Mouse (Mus musculus) myocyte (in vitro differentiated cells): Measurements from ENCODE around the gene Col5a2. TPM values are rescaled to one million over a fixed set of nuclear protein-coding genes. Genes with fewer than 3 reads are reported as not detected.

Experiments
- H3K27me3 ChIP-seq: one replicate; pipeline ENCODE4 v1.6.1; 2011; ENCODE audit not compliant: control insufficient read depth, insufficient read depth, insufficient read length
- H3K36me3 ChIP-seq: one replicate; pipeline ENCODE4 v1.6.1; 2011; ENCODE audit not compliant: control insufficient read depth, insufficient read depth
- H3K4me2 ChIP-seq: one replicate; pipeline ENCODE4 v1.6.1; 2011; ENCODE audit warnings: low read depth, control low read depth
- H3K4me3 ChIP-seq: one replicate; pipeline ENCODE4 v1.5.1; 2011; ENCODE audit warnings: mild to moderate bottlenecking, control low read depth, moderate library complexity
- H3K79me2 ChIP-seq: one replicate; pipeline ENCODE4 v1.6.1; 2011; ENCODE audit not compliant: control insufficient read depth, insufficient read depth
- H3ac ChIP-seq: one replicate; pipeline ENCODE4 v1.6.1; 2011; ENCODE audit not compliant: control insufficient read depth, insufficient read length
- CEBPB ChIP-seq: IDR thresholded peaks from 2 replicates; pipeline ENCODE4 v1.6.1; 2011; ENCODE audit warnings: mild to moderate bottlenecking, moderate library complexity; ENCODE audit not compliant: poor library complexity, insufficient read depth, severe bottlenecking
- E2F4 ChIP-seq: IDR thresholded peaks from one replicate; pipeline ENCODE4 v1.6.1; 2011; ENCODE audit warnings: mild to moderate bottlenecking, control low read depth, moderate library complexity; ENCODE audit not compliant: insufficient read depth
- MAX ChIP-seq: IDR thresholded peaks from one replicate; pipeline ENCODE4 v1.6.1; 2011; ENCODE audit warnings: low read depth, mild to moderate bottlenecking, control low read depth
- MYOD1 ChIP-seq, 3 experiments: IDR thresholded peaks; one replicate each; pipeline ENCODE4 v1.6.1; 2011; ENCODE audit warnings: control low read depth in 2 of 3, low read depth in 2 of 3, mild to moderate bottlenecking in 2 of 3, moderate library complexity in 1 of 3; ENCODE audit not compliant: insufficient read length in 2 of 3, control insufficient read depth in 1 of 3
- MYOG ChIP-seq, 3 experiments: IDR thresholded peaks; one replicate each; pipeline ENCODE4 v1.6.1; 2011; ENCODE audit warnings: control low read depth in 2 of 3, low read depth in 2 of 3, mild to moderate bottlenecking in 2 of 3; ENCODE audit not compliant: insufficient read length in 2 of 3, control insufficient read depth in 1 of 3, insufficient read depth in 1 of 3
- POLR2A ChIP-seq: IDR thresholded peaks from one replicate; pipeline ENCODE4 v1.6.1; 2011; ENCODE audit warnings: low read depth, mild to moderate bottlenecking, control low read depth, moderate library complexity; ENCODE audit not compliant: insufficient read length
- POLR2AphosphoS2 ChIP-seq: IDR thresholded peaks from one replicate; pipeline ENCODE4 v1.6.1; 2011; ENCODE audit warnings: low read depth, control low read depth; ENCODE audit not compliant: insufficient read length
- REST ChIP-seq: IDR thresholded peaks from one replicate; pipeline ENCODE4 v1.6.1; 2011; ENCODE audit warnings: mild to moderate bottlenecking, control low read depth, moderate library complexity; ENCODE audit not compliant: insufficient read depth, insufficient read length
- SRF ChIP-seq: IDR thresholded peaks from one replicate; pipeline ENCODE4 v1.6.1; 2011; ENCODE audit warnings: low read depth; ENCODE audit not compliant: control insufficient read depth, insufficient read length
- TCF12 ChIP-seq: IDR thresholded peaks from one replicate; pipeline ENCODE4 v1.6.1; 2011; ENCODE audit warnings: mild to moderate bottlenecking, control low read depth; ENCODE audit not compliant: poor library complexity, insufficient read depth, severe bottlenecking
- TCF3 ChIP-seq: IDR thresholded peaks from one replicate; pipeline ENCODE4 v1.6.1; 2011; ENCODE audit warnings: low read depth, control low read depth; ENCODE audit not compliant: insufficient read length
- USF1 ChIP-seq: IDR thresholded peaks from one replicate; pipeline ENCODE4 v1.6.1; 2011; ENCODE audit warnings: low read depth, mild to moderate bottlenecking, control low read depth, moderate library complexity
- polyA plus RNA-seq: library from polyadenylated mRNA; unstranded; fragments of >200 nt; fragmentation: generic; extraction: Trizol; gene quantifications from one replicate; pipeline ENCODE4 v1.2.1, GENCODE M21; 2012; ENCODE audit warnings: missing spikeins

Col5a2 gene
- polyA plus RNA-seq, 1 experiment: 115 TPM

DNA sequence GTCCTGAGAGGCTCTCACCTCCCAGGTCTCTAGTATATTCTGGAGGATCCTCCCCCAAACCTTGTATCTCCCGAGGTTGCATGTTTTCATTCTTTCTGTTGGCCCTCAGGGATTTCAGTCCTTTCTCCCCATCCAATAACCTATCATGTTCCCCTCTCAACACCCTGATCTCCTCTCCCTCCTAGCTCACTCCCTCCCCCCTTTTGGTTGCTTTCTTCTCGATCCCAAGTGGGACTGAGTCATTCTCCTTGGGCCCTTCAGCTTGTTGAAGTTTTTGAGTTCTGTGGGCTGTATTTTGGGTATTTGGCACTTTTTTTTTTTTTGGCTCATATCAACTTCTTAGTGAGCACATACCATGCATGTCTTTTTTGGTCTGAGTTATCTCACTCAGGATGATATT lies 143.9 kb downstream of the Col5a2 start:
- Histone ChIP-seq H3K36me3 (no peaks in the 10 kb centered on the region), H3K79me2 (no peaks in the 10 kb centered on the region), H3ac (no peak overlapping the region), H3K27me3 (no peaks in the 10 kb centered on the region), H3K4me3 (no peak overlapping the region), H3K4me2 (no peak overlapping the region)
- TF ChIP-seq MYOD1 (IDR thresholded peaks at IDR 0.05; ENCODE audit: control insufficient read depth in 1 of 3, insufficient read length in 2 of 3, low read depth in 2 of 3): no peak
- no peak for TF ChIP-seq E2F4
- TF ChIP-seq MYOG (IDR thresholded peaks at IDR 0.05; ENCODE audit: control insufficient read depth in 1 of 3, insufficient read depth in 1 of 3, insufficient read length in 2 of 3, low read depth in 2 of 3): no peak
- TF ChIP-seq POLR2A: no peak
- no peak for TF ChIP-seq REST
- TF ChIP-seq POLR2AphosphoS2: no peak
- no peak for TF ChIP-seq TCF3
- TF ChIP-seq USF1: no peak
- no peak for TF ChIP-seq MAX
- TF ChIP-seq TCF12: no peak
- no peak for TF ChIP-seq CEBPB
- no peak for TF ChIP-seq SRF

GRCm38 (mm10) chr1:45358020-45358419 lies 145.1 kb downstream of the Col5a2 start:
- Histone ChIP-seq H3ac (no peak overlapping the region), H3K79me2 (no peaks in the 10 kb centered on the region), H3K4me2 (no peak overlapping the region), H3K4me3 (no peak overlapping the region), H3K36me3 (no peaks in the 10 kb centered on the region), H3K27me3 (no peaks in the 10 kb centered on the region)
- TF ChIP-seq USF1 (no peak), POLR2AphosphoS2 (no peak), CEBPB (no peak), MYOG (IDR thresholded peaks at IDR 0.05; ENCODE audit: control insufficient read depth in 1 of 3, insufficient read depth in 1 of 3, insufficient read length in 2 of 3, low read depth in 2 of 3) (no peak), SRF (no peak), POLR2A (no peak)

DNA sequence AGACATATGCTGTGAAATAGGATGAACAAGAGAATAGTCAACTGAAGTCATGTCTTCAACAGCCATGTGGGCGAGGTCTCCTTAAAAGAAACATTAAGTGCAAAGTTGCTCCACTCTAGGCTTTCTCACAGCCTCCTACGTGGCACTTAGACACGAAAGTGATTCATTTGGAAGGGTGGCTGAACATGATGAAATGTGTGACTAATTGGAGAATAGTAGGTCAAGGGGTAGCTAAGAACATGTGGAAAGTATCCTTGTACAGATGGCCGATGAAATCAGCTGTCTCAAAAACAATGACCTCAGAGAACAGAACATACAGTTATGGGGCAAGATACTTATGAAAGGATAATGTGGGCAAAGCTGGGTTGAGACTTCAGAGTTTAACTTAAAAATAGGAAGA lies 147.1 kb downstream of the Col5a2 start:
- peak; percentile 84 for TF ChIP-seq CEBPB
- no peak for TF ChIP-seq TCF12
- Histone ChIP-seq H3K79me2 (no peaks in the 10 kb centered on the region), H3K4me3 (no peak overlapping the region), H3K4me2 (peak overlapping the region; percentile 37), H3K36me3 (no peaks in the 10 kb centered on the region), H3K27me3 (no peaks in the 10 kb centered on the region), H3ac (no peak overlapping the region)

DNA sequence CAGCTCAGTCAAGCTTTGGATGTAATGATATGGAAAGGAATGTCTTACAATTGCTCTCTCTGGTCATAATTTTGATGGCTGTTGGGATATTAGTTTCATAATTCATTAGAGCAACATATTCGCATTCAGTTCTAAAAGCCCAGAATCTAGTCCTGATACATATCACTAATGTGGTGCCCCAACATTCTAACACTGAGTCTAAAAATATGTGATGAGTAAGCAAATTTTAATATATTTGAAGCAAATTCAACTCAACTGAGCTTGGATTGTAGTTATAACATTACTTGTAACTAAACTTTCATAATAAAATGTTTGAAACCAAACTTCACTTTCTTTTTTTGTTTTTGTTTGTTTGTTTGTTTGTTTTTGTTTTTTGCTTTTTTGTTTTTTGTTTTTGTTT lies 173.9 kb downstream of the Col5a2 start:
- H3K79me2 ChIP-seq: no peaks in the 10 kb centered on the region
- H3K4me3 ChIP-seq: no peak overlapping the region
- H3K27me3 ChIP-seq: no peaks in the 10 kb centered on the region
- TF ChIP-seq TCF3 (no peak), POLR2A (no peak), MAX (no peak), REST (no peak), CEBPB (no peak), USF1 (no peak), SRF (no peak)
- no peak overlapping the region for H3K4me2 ChIP-seq
- H3K36me3 ChIP-seq: peaks cover 88% of the 10 kb centered on the region
- no peak overlapping the region for H3ac ChIP-seq

Other genes starting within 250 kb of the Col5a2 start
- 708 TPM for gene Col3a1, start 191.7 kb downstream of the Col5a2 start, polyA plus RNA-seq